Mouse (Mus musculus): Measurements from ENCODE around the gene Ltbp2.

Gene Ltbp2

GRCm38 (mm10) chr12:84755008-84755695 lies 121.2 kb downstream of the Ltbp2 start:
- peak; percentile 57 for DNase-seq

- DNase-seq = peak; percentile 61
Observed at GRCm38 (mm10) chr12:84752131-84752977, 124.0 kb downstream of the Ltbp2 start.

- no peak for DNase-seq
Observed at GRCm38 (mm10) chr12:84750661-84751060, 125.7 kb downstream of the Ltbp2 start.

- peak; percentile 55 for DNase-seq
Observed at GRCm38 (mm10) chr12:84748134-84748533, 128.2 kb downstream of the Ltbp2 start.

- no peak for DNase-seq
Observed at GRCm38 (mm10) chr12:84745700-84746099, 130.6 kb downstream of the Ltbp2 start.

GRCm38 (mm10) chr12:84743496-84743895 lies 132.8 kb downstream of the Ltbp2 start:
- DNase-seq = no peak

- DNase-seq = no peak
Observed at GRCm38 (mm10) chr12:84733366-84733765, 143.0 kb downstream of the Ltbp2 start.

All from lung, postnatal 36 days (tissue).